Mouse (Mus musculus) liver, embryonic 15.5 days (tissue): ENCODE results near the gene Mctp1. TPM values are rescaled to one million over a fixed set of nuclear protein-coding genes. Genes with fewer than 3 reads are reported as not detected.

ENCODE experiments used
- ATAC-seq: fragments of 200-750 bp; cut with Nextera tagmentation; 2 replicates; pipeline ENCODE4 v1.8.0; 2017; ENCODE audit warnings: moderate number of reproducible peaks, mild to moderate bottlenecking, moderate library complexity; ENCODE audit not compliant: insufficient read depth
- H3K27ac ChIP-seq: fragments of 300-500 bp; sonication (generic); replicated peaks from 2 replicates; pipeline ENCODE4 v1.5.1; 2015; ENCODE audit warnings: mild to moderate bottlenecking, inconsistent platforms
- H3K27me3 ChIP-seq: fragments of 300-500 bp; sonication (generic); 2 replicates; pipeline ENCODE4 v1.6.1; 2015; ENCODE audit warnings: mild to moderate bottlenecking, inconsistent platforms
- H3K36me3 ChIP-seq: fragments of 300-500 bp; sonication (generic); replicated peaks from 2 replicates; pipeline ENCODE4 v1.6.1; 2015; ENCODE audit warnings: moderate library complexity, mild to moderate bottlenecking, inconsistent platforms
- H3K4me1 ChIP-seq: fragments of 300-500 bp; sonication (generic); replicated peaks from 2 replicates; pipeline ENCODE4 v1.6.1; 2015; ENCODE audit warnings: inconsistent platforms
- H3K4me2 ChIP-seq: fragments of 300-500 bp; sonication (generic); 2 replicates; pipeline ENCODE4 v1.6.1; 2015; ENCODE audit warnings: moderate library complexity, mild to moderate bottlenecking, inconsistent platforms
- H3K4me3 ChIP-seq: fragments of 300-500 bp; sonication (generic); replicated peaks from 2 replicates; pipeline ENCODE4 v1.5.1; 2015; ENCODE audit warnings: mild to moderate bottlenecking, inconsistent platforms
- H3K9ac ChIP-seq: fragments of 300-500 bp; sonication (generic); 2 replicates; pipeline ENCODE4 v1.6.1; 2015; ENCODE audit warnings: moderate library complexity, mild to moderate bottlenecking, inconsistent platforms
- H3K9me3 ChIP-seq: fragments of 300-500 bp; sonication (generic); replicated peaks from 2 replicates; pipeline ENCODE4 v1.6.1; 2016; ENCODE audit warnings: inconsistent platforms
- WGBS: fragments of 180-500 bp; shearing (Covaris S2); methylation state at CpG from one replicate; pipeline ENCODE4 v1.1.7; 2015; ENCODE audit warnings: mixed read lengths; ENCODE audit not compliant: insufficient replicate concordance; 5-methylcytosine and 5-hydroxymethylcytosine counted together
- polyA plus RNA-seq: library from polyadenylated mRNA; unstranded; fragments of >200 nt; fragmentation: Nextera tagmentation; extraction: Ambion mirVana; gene quantifications from 2 replicates; pipeline ENCODE4 v1.2.1, GENCODE M21; 2015

Gene Mctp1
- polyA plus RNA-seq, 1 experiment from 2014 or later, result 2.2 TPM

DNA sequence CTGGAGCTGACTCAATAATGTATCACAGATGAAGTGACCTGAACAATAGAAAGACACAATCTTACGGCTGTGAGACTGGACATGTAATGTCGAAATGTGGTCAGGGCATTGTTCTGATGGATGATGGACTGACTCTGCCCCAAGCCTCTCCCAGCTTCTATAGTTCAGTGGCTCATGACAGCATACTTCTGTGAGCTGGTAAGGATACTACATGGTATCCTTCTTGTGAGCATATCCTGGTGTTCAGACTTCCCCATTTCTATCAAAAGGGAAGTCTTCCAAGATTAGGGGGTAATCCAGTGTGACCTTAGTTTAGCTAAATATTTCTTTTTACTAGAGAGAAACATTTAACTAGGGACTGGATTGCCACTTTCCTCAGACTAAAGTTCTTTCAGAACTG lies 227.2 kb downstream of the Mctp1 start:
- Histone ChIP-seq H3K9ac (no peak overlapping the region), H3K27me3 (no peaks in the 10 kb centered on the region), H3K9me3 (no peaks in the 10 kb centered on the region), H3K4me3 (no peak overlapping the region), H3K36me3 (no peaks in the 10 kb centered on the region), H3K4me2 (no peak overlapping the region), H3K4me1 (no peaks in the 10 kb centered on the region), H3K27ac (no peak overlapping the region)
- 63% methylated on average over 2 of the region's 2 CpGs for WGBS
- ATAC-seq, result no peak

DNA sequence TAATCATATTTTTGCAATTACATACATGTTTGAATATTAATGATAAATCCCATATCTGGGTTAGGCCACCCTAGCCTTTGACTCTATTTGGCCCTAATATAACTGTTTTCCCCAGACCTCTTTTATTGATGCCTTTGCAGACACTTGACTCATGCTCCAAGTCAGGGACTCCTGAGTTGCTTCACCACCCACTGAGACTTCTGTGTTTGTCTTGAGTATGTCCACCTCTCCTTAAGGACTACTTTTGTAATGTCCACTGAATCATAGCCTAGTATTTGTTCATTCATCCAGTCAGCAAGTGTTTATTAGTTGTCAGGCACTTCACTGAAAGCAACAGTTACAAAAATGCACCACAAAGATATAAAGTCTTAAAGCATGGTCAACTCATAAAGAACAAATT lies 235.8 kb downstream of the Mctp1 start:
- no peak overlapping the region for H3K9ac ChIP-seq
- no peak overlapping the region for H3K27ac ChIP-seq
- H3K4me2 ChIP-seq, result no peak overlapping the region
- H3K4me3 ChIP-seq, result no peak overlapping the region
- H3K9me3 ChIP-seq, result no peaks in the 10 kb centered on the region
- H3K27me3 ChIP-seq, result no peaks in the 10 kb centered on the region
- H3K36me3 ChIP-seq, result no peaks in the 10 kb centered on the region
- H3K4me1 ChIP-seq, result no peaks in the 10 kb centered on the region
- ATAC-seq, result no peak

DNA sequence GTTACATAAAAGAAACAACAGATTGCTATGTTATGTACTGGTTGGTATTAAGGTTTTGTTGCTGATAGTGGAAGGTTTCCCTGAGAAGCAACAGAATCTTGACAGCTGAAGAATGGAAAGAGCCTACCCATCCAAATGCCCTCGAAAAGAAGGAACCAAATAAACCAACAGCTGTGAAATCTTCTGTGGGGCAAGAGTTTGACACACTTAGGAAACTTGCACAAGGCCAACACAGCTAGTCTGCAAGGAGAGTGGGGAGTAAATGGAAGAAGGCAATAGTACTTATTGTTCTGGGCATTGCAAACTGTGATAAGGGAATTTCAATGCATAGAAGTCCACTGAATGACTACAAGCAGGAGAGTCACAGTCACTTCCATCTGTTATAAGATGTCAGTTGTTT lies 236.2 kb downstream of the Mctp1 start:
- Histone ChIP-seq H3K4me3 (no peak overlapping the region), H3K9ac (no peak overlapping the region), H3K27ac (no peak overlapping the region), H3K4me2 (no peak overlapping the region), H3K36me3 (no peaks in the 10 kb centered on the region), H3K4me1 (no peaks in the 10 kb centered on the region), H3K27me3 (no peaks in the 10 kb centered on the region), H3K9me3 (no peaks in the 10 kb centered on the region)
- 26% methylated on average over 1 of the region's 1 CpGs for WGBS
- no peak for ATAC-seq

DNA sequence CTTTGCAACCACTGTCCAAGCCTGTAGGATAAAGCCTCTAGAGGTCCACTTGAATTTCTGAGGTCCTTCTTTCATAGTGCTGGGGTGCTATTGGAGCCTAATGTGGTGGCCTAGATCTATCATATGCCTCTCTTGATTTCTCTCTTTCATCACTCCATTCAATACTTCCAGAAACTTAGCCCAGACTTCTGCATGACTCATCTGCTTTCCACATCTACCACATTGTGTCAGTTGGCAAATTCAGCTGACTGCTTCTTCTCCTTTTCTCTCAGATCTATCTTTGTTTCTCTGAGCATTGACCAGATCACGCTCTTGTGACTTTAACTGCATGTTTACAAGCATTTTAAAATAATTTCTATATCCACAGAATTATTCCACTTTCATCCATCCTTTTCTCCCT lies 249.4 kb downstream of the Mctp1 start:
- H3K4me2 ChIP-seq, result no peak overlapping the region
- no peak overlapping the region for H3K27ac ChIP-seq
- no peak overlapping the region for H3K4me3 ChIP-seq
- H3K9ac ChIP-seq, result no peak overlapping the region
- WGBS, result 30% methylated on average over 1 of the region's 1 CpGs
- no peaks in the 10 kb centered on the region for H3K36me3 ChIP-seq
- H3K4me1 ChIP-seq, result no peaks in the 10 kb centered on the region
- no peak for ATAC-seq
- no peaks in the 10 kb centered on the region for H3K27me3 ChIP-seq
- no peaks in the 10 kb centered on the region for H3K9me3 ChIP-seq

DNA sequence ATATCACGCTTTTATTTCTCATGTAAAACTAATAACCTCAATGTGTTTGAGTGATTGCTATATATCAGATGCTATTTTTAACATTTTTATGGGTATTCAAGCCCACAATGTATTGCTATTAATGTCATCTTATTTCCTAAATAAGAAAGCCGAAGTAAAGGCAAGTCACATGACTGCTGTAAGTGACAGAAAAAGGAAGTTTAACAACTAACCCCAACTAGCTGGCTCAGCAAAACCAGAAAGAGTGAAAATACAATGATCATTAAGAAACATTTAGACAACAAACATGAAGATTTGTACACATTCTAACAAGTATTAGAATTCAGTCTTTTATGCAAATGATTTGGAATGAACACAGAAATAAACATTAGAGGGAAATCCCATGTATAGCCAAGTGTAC lies 253.9 kb downstream of the Mctp1 start:
- H3K27ac ChIP-seq, result no peak overlapping the region
- no peaks in the 10 kb centered on the region for H3K27me3 ChIP-seq
- H3K9ac ChIP-seq, result no peak overlapping the region
- H3K9me3 ChIP-seq, result no peaks in the 10 kb centered on the region
- no peak overlapping the region for H3K4me3 ChIP-seq
- ATAC-seq, result no peak
- no peak overlapping the region for H3K4me2 ChIP-seq
- 46% methylated on average over 2 of the region's 2 CpGs for WGBS
- no peaks in the 10 kb centered on the region for H3K36me3 ChIP-seq
- no peaks in the 10 kb centered on the region for H3K4me1 ChIP-seq

DNA sequence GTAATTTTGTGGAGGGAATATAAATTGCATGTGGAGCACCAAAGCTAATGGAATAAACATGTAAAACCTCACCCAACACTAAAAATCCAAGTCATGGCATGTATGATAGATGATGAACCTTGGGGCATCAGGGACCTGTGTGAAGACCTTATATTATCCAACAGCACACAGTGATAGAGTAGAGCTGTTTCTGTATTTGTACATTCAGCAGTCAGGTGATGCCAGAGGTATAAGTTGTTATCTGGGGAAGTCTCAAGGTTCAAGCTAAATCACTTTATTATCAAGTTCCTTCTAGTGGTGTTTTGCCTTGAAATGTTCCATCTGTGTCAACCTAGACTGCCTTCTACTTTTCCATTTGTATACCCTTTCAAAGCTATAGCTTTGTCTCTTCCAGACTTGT lies 275.2 kb downstream of the Mctp1 start:
- Histone ChIP-seq H3K27me3 (no peaks in the 10 kb centered on the region), H3K27ac (no peak overlapping the region), H3K36me3 (no peaks in the 10 kb centered on the region), H3K4me1 (no peaks in the 10 kb centered on the region), H3K9ac (no peak overlapping the region), H3K4me3 (no peak overlapping the region), H3K9me3 (no peaks in the 10 kb centered on the region), H3K4me2 (no peak overlapping the region)
- no peak for ATAC-seq

DNA sequence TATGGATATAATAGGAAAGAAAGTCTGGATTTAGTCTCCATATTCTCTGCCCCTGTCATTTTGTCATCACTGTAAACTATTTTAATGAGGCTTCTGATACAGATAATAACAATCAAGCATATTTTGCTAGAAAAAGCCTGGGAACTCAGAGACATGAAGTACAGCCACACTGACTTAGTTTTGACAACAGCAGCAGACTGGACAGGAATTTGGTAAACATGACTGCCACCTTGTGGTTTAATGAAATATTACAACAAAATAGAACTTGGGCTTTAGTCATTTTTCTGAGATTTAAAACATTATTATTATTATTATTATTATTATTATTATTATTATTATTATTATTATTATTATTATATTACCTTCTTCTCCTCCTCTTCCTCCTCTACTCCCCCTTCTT lies 297.0 kb downstream of the Mctp1 start:
- Histone ChIP-seq H3K9ac (no peak overlapping the region), H3K27ac (no peak overlapping the region), H3K36me3 (no peaks in the 10 kb centered on the region), H3K4me2 (no peak overlapping the region), H3K4me3 (no peak overlapping the region), H3K4me1 (no peaks in the 10 kb centered on the region), H3K9me3 (no peaks in the 10 kb centered on the region), H3K27me3 (no peaks in the 10 kb centered on the region)
- ATAC-seq, result no peak

DNA sequence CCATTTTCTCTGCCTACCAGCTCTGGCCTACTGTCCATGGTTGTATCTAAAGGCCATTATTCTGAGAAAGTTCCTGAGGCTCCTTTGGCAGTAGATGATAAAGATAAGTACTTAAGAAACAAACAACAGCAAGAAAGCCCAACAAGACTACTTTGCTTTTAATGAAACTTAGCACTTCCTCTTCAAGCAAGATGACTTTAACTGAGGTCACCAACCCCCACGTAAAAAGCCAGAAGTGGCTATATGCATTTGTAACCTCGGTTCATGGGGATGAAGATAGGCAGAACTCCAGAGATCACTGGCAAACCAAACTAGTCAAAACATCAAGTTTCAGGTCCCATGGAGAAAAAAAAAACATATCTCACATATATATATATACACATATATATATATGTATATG lies 305.0 kb downstream of the Mctp1 start:
- H3K9ac ChIP-seq, result no peak overlapping the region
- no peak for ATAC-seq
- H3K4me1 ChIP-seq, result no peaks in the 10 kb centered on the region
- H3K9me3 ChIP-seq, result no peaks in the 10 kb centered on the region
- H3K4me3 ChIP-seq, result no peak overlapping the region
- H3K27ac ChIP-seq, result no peak overlapping the region
- 44% methylated on average over 2 of the region's 2 CpGs for WGBS
- no peaks in the 10 kb centered on the region for H3K27me3 ChIP-seq
- H3K36me3 ChIP-seq, result no peaks in the 10 kb centered on the region
- no peak overlapping the region for H3K4me2 ChIP-seq

DNA sequence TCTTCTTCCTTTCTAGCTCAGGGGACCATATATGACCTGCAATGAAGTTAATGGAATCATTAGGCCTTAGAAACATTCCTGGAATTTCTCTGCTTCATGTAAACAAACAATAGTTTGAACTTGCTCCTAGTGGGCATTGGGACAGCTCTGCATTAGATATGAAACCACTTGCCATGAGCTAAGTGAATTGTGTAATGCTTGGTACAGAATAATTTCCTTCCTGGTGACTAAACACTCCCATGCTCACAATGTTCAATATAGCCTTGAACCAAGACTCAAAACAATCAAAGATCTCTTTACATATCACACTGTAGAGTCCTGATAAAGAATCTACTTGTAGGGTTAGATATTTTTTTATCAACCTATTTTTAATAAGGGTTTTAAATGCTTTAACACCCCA lies 305.8 kb downstream of the Mctp1 start:
- no peak overlapping the region for H3K27ac ChIP-seq
- ATAC-seq, result no peak

DNA sequence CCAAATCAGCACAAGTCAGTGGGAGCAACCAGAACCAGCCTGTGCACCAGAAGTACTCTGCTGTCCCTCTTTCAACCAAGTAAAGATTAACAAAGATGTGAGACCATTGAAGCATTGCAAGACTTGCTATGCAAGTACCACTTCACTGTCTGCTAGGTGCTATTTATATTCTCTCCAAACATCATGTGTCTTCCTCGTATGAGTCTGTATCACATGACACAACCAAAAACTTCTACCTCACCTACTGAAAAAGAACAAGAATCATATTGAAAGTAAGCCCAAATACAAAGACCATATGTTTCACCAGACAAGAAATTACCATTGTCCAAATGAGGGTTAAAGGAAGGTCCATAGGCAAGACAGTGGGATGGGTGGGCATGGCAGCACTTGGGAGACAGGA lies 306.4 kb downstream of the Mctp1 start:
- no peak overlapping the region for H3K9ac ChIP-seq
- no peaks in the 10 kb centered on the region for H3K9me3 ChIP-seq
- no peaks in the 10 kb centered on the region for H3K4me1 ChIP-seq
- 59% methylated on average over 1 of the region's 1 CpGs for WGBS
- ATAC-seq, result no peak
- no peaks in the 10 kb centered on the region for H3K36me3 ChIP-seq
- no peaks in the 10 kb centered on the region for H3K27me3 ChIP-seq
- no peak overlapping the region for H3K4me2 ChIP-seq
- no peak overlapping the region for H3K4me3 ChIP-seq
- H3K27ac ChIP-seq, result no peak overlapping the region

More for the DNA sequence above, 305.8 kb downstream of the Mctp1 start:
- H3K36me3 ChIP-seq, result no peaks in the 10 kb centered on the region
- H3K9me3 ChIP-seq, result no peaks in the 10 kb centered on the region
- H3K4me2 ChIP-seq, result no peak overlapping the region
- H3K4me1 ChIP-seq, result no peaks in the 10 kb centered on the region
- H3K27me3 ChIP-seq, result no peaks in the 10 kb centered on the region
- H3K9ac ChIP-seq, result no peak overlapping the region
- no peak overlapping the region for H3K4me3 ChIP-seq

DNA sequence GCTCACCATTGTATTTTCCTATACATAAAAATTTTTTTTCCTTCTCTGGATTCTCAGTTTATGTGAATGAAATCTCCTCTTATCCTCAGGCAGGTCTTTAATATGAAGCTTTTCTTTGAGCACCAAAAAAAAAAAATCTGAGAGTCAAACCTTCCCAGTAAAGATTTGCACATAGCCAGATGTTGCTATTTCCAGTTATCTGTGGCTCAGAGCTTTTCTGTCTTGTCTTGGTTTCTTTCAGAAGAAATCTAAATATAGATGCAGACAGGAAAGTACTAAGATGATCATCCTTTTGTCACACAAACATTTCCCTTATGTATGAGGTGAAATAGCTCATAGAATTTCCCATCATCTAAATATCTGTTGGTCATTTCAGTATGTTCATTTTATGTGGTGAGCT lies 349.7 kb downstream of the Mctp1 start:
- no peak overlapping the region for H3K27ac ChIP-seq
- H3K27me3 ChIP-seq, result no peaks in the 10 kb centered on the region
- no peak overlapping the region for H3K9ac ChIP-seq
- ATAC-seq, result no peak
- no peak overlapping the region for H3K4me2 ChIP-seq
- H3K4me1 ChIP-seq, result no peaks in the 10 kb centered on the region
- no peak overlapping the region for H3K4me3 ChIP-seq
- no peaks in the 10 kb centered on the region for H3K9me3 ChIP-seq
- no peaks in the 10 kb centered on the region for H3K36me3 ChIP-seq

DNA sequence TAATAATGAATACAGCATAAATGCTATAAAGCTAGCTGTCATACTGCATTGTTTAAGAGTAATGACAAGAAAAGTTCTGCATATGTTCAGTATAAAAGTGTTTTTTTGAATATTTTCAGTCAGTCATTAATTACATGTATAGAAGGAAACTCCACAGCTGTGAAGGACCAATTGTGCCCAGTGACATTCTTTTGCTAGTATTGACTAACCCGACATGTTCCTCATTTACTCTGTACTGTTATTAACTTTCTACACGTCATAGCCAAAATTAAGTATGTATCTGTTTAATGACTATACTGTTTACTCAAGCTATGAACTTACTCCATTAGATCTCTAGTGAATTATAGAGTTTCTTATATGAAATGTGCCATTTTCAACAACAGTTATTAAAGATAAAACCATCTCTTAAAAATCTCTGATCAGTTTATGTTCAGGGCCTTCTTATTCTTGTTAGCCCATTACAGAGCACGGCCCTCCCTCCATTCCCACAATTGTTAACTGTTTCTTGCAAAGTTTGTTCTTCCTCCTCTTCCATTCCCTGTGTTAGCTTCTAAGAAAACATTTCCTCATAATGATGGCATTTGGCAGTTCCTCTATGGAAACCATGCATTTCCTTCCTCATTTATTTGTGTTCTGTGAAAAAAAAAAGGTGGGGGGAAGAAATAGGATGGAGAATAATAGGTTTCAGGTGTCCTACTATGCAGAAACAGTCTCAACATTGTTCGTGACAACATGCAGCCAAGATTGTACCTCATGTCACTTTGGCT lies 366.5 kb downstream of the Mctp1 start:
- Histone ChIP-seq H3K4me3 (no peak overlapping the region), H3K27ac (no peak overlapping the region), H3K4me2 (no peak overlapping the region), H3K9me3 (no peaks in the 10 kb centered on the region), H3K9ac (no peak overlapping the region), H3K36me3 (no peaks in the 10 kb centered on the region), H3K27me3 (no peaks in the 10 kb centered on the region), H3K4me1 (no peaks in the 10 kb centered on the region)
- 37% methylated on average over 4 of the region's 4 CpGs for WGBS
- ATAC-seq, result no peak
